Mouse (Mus musculus) testis, adult 2 months (tissue): ENCODE data around the gene Pip5k1a. TPM values are rescaled to one million over a fixed set of nuclear protein-coding genes. Genes with fewer than 3 reads are reported as not detected.

Source experiments
- H3K27ac ChIP-seq: fragments of 200-500 bp; 2 replicates; pipeline ENCODE4 v1.5.1; 2012; ENCODE audit warnings: low read depth, low read length; ENCODE audit not compliant: control insufficient read depth, insufficient read depth
- H3K27me3 ChIP-seq: fragments of 200-500 bp; 2 replicates; pipeline ENCODE4 v1.6.1; 2012; ENCODE audit warnings: mild to moderate bottlenecking, low read length, moderate library complexity; ENCODE audit not compliant: control insufficient read depth, insufficient read depth
- H3K36me3 ChIP-seq: fragments of 200-500 bp; 2 replicates; pipeline ENCODE4 v1.6.1; 2012; ENCODE audit warnings: mild to moderate bottlenecking, low read length; ENCODE audit not compliant: control insufficient read depth, insufficient read depth
- H3K4me1 ChIP-seq: fragments of 200-500 bp; 2 replicates; pipeline ENCODE4 v1.6.1; 2012; ENCODE audit warnings: low read length; ENCODE audit not compliant: control insufficient read depth, insufficient read depth
- H3K4me3 ChIP-seq: fragments of 200-500 bp; 2 replicates; pipeline ENCODE4 v1.5.1; 2012; ENCODE audit warnings: low read depth, mild to moderate bottlenecking, low read length, moderate library complexity, mixed read lengths; ENCODE audit not compliant: control insufficient read depth
- CTCF ChIP-seq: fragments of 200-500 bp; IDR thresholded peaks from 2 replicates; pipeline ENCODE4 v1.5.1; 2012; ENCODE audit warnings: low read depth, mild to moderate bottlenecking, inconsistent platforms, low read length, moderate library complexity; ENCODE audit not compliant: control insufficient read depth, insufficient read depth, insufficient replicate concordance
- POLR2A ChIP-seq: fragments of 200-500 bp; IDR thresholded peaks from 2 replicates; pipeline ENCODE4 v1.6.1; 2012; ENCODE audit warnings: low read depth, mild to moderate bottlenecking, inconsistent platforms, low read length, moderate library complexity; ENCODE audit not compliant: control insufficient read depth
- polyA plus RNA-seq: library from polyadenylated mRNA; depleted of rRNA; stranded (reverse); fragments of >200 nt; gene quantifications from 2 replicates; pipeline ENCODE4 v1.2.3, GENCODE M21; 2012

The Pip5k1a gene
- polyA plus RNA-seq, 1 experiment, result 17.8 TPM

DNA sequence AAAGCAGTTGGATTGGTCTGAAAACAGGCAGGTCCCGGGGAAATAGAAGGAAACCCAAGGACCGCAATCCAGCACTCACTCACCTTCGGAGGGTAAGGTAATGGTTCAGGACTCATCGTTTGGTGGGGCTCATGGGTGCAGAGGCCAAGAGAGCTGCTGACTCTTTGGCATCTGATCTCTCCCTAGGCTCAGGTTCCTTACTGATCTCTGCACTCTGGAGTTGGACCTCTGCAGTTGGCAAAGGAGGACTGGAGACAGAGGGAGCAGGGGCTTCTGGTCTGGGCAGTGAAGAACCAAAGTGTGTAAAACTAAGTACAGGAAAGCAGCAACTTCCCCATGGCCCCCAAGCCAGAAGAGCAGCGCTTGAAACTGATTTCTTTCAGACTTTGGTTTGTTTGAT, 23.4 kb upstream of the Pip5k1a start:
- no peak for TF ChIP-seq CTCF
- no peak for TF ChIP-seq POLR2A
- Histone ChIP-seq H3K36me3 (no peaks in the 10 kb centered on the region), H3K27me3 (no peaks in the 10 kb centered on the region), H3K27ac (no peak overlapping the region), H3K4me3 (no peak overlapping the region), H3K4me1 (peaks cover 10% of the 10 kb centered on the region)

DNA sequence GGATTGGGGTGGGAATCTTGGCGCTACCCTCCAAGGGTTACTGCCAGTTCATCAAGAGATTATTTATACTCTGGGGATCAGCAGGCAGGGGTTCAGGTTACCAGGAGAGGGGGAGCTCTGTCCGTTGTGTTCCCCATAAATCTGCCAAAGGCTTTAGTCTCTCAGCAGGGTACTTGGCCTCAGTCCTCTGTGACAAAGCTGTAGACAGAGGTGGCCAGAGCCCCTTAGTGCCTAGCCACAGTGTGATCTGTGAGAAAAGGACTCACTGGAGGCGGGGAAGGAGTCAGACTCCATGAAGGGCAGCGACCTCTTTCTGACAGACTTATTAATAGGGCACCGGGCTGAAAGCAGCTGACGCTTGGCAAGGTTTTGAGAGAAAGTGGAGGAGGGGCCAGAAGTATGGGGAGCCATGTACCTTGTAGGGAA, 22.5 kb upstream of the Pip5k1a start:
- Histone ChIP-seq H3K36me3 (no peaks in the 10 kb centered on the region), H3K4me1 (peaks cover 7% of the 10 kb centered on the region), H3K27ac (no peak overlapping the region), H3K27me3 (no peaks in the 10 kb centered on the region), H3K4me3 (no peak overlapping the region)
- TF ChIP-seq POLR2A (no peak), CTCF (no peak)

GRCm38 (mm10) chr3:95124972-95125371, 18.2 kb upstream of the Pip5k1a start:
- Histone ChIP-seq H3K27me3 (no peaks in the 10 kb centered on the region), H3K4me1 (no peaks in the 10 kb centered on the region), H3K4me3 (no peak overlapping the region), H3K27ac (no peak overlapping the region), H3K36me3 (peaks cover 2% of the 10 kb centered on the region)
- no peak for TF ChIP-seq POLR2A
- no peak for TF ChIP-seq CTCF

DNA sequence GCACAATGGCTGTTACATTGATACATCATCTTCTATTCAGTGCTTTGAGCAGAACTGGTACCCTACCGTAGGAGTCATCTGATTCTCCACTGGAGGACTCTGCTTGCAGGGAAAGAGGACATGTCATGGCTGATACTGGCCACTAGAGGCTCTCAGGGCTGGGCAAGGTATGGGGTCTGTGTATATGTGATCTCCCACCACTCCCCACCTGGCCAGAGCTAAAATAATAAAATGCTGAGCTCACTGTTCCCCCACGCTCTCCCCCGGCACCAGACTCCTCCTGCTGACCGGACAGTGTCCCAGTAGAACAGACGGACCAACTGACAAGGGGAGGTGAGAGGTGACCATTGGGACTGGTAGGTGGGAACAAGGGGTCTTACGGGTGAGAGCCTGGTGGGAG, 17.5 kb upstream of the Pip5k1a start, which contains the start of gene Tmod4:
TSS of gene Tmod4 (plus strand) at position 231 of the 400 bp plus-strand sequence.
- H3K27ac ChIP-seq, result no peak within 1 kb of the TSS
- no peak within 1 kb of the TSS for H3K4me3 ChIP-seq
- TF ChIP-seq POLR2A (no peak), CTCF (peak; percentile 26; the same call in 1 of the 2 replicates)
- H3K27me3 ChIP-seq, result no peaks in the 10 kb centered on the region
- no peaks in the 10 kb centered on the region for H3K4me1 ChIP-seq
- peaks cover 2% of the 10 kb centered on the region for H3K36me3 ChIP-seq

GRCm38 (mm10) chr3:95121580-95121979, 14.8 kb upstream of the Pip5k1a start:
- no peak for TF ChIP-seq CTCF
- TF ChIP-seq POLR2A, result no peak
- Histone ChIP-seq H3K27ac (no peak overlapping the region), H3K36me3 (peaks cover 2% of the 10 kb centered on the region), H3K4me3 (no peak overlapping the region), H3K27me3 (no peaks in the 10 kb centered on the region), H3K4me1 (no peaks in the 10 kb centered on the region)

GRCm38 (mm10) chr3:95117751-95118150, 11.0 kb upstream of the Pip5k1a start:
- Histone ChIP-seq H3K4me1 (no peaks in the 10 kb centered on the region), H3K36me3 (peaks cover 2% of the 10 kb centered on the region), H3K27ac (no peak overlapping the region), H3K4me3 (no peak overlapping the region), H3K27me3 (no peaks in the 10 kb centered on the region)
- TF ChIP-seq CTCF (no peak), POLR2A (no peak)

GRCm38 (mm10) chr3:95112760-95113159, 6.0 kb upstream of the Pip5k1a start:
- Histone ChIP-seq H3K4me1 (no peaks in the 10 kb centered on the region), H3K27ac (no peak overlapping the region), H3K4me3 (no peak overlapping the region), H3K36me3 (no peaks in the 10 kb centered on the region), H3K27me3 (no peaks in the 10 kb centered on the region)
- TF ChIP-seq CTCF, result no peak
- no peak for TF ChIP-seq POLR2A

DNA sequence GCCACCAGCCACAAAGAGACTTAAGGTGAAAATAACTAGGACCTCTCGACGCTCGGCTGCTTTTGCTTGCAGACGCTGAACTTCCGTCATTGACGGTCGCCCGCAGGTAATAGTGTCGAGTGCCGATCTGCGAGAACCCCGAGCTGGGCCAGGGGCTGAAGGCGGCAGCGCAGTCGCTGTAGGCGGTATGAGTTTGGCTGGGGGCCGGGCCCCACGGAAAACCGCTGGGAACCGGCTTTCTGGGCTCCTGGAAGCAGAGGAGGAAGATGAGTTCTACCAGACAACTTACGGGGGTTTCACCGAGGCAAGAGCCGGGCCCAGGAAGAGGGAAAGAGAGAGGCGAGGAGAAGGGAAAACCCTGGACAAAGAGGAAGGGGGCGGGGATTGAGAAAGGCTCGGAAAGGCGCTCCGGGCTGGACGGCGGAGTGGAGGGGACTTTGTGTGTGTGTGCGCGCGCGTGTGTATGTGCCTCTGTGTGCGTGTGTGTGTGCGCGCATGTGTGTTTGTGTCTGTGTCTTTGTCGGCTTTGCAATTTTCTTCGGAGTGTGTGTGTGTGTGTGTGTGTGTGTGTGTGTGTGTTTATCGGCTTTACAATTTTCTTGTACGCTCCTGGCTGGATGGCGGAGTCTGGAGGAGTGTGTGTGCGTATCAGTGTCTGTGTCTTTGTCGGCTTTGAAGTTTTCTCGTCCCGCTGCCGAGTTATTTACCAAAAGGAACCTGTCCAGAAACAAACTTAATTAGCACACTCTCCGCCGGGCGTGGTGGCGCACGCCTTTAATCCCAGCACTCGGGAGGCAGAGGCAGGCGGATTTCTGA, 4.4 kb upstream of the Pip5k1a start, which contains the start of gene Vps72:
TSS of gene Vps72 (plus strand) at position 112 of the 816 bp plus-strand sequence.
- no peaks in the 10 kb centered on the region for H3K27me3 ChIP-seq
- peak within 1 kb of the TSS; percentile 89 for H3K27ac ChIP-seq
- peak within 1 kb of the TSS; percentile 95 for H3K4me3 ChIP-seq
- no peaks in the 10 kb centered on the region for H3K4me1 ChIP-seq
- H3K36me3 ChIP-seq, result no peaks in the 10 kb centered on the region
- TF ChIP-seq POLR2A (peak; percentile 72), CTCF (no peak)
